Mouse (Mus musculus) layer of hippocampus, adult 9-10 months (tissue): ENCODE results near the gene Dclk1.

Experiments used
- DNase-seq: peaks from one replicate; pipeline ENCODE4 v3.0.0; 2022; ENCODE audit warnings: low spot score

Dclk1 gene

DNA sequence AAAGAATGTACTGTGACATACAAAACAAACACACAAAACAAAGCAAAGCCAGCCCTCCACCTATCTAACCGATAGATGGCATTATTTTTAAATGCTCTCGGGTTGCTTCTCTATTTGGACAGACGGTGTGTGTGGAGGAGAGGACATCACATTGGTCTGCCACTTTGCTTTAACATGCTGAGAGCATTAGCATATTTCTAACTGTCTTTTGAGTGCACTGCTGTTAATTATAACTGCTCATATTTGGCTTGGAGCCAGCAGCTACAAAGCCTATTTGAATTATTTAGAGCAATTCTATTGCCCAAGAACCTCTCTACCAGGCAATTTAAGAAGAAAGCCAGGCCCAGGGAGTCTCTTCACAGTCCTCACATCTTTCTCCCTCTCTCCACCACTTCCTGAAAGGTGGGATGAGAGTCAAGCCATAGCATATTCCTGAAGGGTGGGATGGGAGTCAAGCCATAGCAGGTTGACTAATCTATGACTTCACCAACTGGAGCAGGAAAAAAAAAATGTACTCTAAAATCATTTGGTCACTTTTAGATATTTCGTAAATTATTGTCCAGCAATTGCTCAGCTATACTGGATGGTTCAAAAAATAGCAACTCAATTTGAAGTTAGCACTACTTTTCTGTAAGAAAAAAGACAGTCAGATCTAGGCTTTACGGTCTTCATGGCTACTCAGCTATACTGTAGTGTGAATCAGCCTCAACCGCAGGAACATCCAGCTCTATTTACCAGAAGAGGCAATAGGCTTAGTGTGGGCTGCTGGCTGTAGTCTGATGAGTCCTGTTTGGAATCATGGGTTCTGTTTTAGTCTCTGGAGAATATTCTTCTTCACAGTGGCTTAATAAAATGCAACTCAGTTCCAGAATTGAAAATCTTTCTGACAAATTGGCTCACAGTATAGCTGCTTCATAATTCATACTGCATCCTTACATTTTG, 155.9 kb downstream of the Dclk1 start:
- DNase-seq, result no peak

DNA sequence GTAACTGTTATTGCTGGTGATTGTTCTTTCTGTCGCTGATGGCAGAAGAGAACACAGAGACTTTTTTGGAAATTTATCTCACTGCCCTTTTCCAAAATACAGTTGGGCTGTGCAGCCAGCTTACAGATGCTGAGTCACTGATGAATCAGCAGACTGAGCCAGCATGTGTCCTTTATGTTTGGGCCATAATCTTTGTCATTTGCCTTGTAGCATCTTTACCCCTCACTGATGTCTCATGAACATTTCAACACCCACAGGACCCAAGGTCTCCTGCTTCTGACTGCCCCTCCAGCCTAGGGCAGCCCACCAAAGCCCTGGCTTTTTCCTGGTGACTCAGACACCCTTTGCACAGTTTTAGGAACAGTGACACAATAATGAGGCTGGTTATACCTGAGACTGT, 159.1 kb downstream of the Dclk1 start:
- DNase-seq, result no peak

DNA sequence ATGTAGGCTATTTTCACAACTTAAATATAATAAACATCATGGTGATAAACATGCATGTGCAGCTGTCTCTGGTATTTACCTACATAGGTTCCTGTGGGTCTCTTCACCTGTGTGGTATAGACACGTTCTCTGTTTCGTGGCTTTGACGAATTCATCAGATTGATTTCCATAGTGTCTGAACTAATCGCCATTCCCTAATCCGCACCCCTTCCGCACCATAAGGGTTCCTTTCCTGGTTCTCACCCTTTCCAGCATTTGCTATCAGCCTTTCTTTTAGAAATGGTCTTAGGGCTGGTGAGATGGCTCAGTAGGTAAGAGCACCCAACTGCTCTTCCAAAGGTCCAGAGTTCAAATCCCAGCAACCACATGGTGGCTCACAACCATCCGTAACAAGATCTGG, 162.6 kb downstream of the Dclk1 start:
- DNase-seq, result no peak

DNA sequence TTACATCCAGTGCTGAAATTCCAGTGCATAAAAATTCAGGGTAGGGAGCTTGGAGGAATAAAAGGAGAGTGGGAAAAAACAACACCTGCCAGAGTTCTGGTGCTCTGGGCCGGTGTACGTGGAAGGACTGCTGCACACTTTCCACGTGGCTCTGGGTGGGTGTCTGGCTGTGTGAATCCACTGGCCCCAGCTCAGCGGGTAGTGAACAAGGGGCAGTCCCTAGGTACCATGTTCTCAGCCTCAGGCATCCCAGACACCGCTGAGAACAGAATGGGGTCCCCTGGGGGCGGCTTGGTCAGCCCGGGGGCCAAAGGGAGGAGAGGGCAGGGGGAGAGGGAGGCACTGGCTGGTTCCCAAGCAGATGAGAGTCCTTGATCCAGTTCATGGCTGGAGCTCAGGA, 164.5 kb downstream of the Dclk1 start:
- DNase-seq, result no peak

DNA sequence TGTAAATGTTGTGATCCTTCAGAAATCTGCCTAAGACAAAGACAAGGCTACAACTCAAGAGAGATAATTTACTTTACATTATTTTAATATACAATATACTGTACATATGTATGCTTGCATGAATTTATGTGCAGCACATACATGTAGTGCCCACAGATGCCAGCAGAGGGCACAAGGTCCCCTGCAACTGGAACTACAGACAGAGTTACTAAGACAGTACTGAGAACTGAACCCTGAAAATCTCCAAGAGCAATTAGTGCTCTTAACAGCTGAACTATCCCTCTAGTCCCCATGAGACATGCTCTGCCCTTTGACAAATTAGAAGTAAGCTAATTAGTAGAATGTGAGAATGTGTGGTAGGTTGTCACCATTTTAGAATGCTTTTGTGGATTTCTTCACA, 169.4 kb downstream of the Dclk1 start:
- DNase-seq, result no peak

DNA sequence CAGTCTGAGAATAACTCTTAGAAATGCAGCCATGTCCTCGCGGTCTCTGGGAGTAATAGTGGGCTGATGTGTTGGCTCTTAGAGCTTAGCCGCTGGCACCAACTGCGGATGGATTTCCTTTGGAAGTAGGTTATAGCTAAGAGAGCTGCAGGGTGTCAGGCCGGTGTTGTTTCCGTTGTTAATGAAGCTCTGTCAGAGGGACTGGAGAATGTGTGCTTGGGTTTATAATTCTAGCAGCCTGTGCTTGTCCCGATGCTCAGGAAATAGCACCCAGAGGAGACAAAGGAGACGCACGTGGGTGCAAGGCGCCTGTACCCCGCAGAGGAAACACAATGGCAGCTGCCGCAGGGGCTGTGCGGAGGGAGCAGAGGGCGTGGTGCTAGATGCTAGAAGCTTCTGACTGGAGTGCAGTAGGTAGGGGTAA, 173.4 kb downstream of the Dclk1 start:
- peak; percentile 49 for DNase-seq

DNA sequence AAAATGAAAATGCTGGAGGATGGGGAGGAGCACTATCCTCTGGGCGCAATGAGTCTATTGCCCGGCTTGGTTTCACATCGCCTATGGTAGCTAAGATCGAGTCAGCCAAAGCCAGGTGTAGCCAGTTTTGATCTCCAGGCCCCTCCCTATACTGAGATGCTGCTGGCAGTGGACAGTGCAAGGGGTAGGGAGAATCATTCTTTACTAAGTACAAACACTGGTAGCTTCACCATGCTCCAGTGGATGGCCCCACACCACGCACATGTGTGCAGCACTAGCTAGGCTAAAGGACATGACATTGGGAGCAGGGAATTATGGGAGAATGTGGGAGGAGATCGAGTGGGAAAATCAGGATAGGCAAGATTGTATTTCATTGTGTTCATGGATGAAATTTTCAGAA, 176.7 kb downstream of the Dclk1 start:
- no peak for DNase-seq

DNA sequence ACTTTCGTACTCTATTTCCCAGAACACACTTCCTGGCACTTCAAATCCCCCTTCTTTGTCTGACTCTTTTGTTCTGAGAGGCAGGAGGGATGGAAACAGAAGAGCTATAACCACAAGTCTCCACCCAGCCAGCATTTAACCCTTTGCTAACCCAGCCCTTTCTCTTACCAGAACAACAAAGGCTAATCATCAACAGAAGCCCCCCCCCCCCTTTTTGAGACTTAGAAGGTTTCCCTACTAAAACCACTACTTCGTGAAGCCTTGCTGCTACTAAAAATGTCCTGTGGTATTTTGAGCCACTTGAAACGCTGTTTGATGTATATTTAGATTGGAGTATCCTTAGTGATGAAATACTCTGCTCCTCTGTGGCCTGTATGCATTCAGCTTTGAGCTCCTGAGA, 177.2 kb downstream of the Dclk1 start:
- DNase-seq, result no peak

DNA sequence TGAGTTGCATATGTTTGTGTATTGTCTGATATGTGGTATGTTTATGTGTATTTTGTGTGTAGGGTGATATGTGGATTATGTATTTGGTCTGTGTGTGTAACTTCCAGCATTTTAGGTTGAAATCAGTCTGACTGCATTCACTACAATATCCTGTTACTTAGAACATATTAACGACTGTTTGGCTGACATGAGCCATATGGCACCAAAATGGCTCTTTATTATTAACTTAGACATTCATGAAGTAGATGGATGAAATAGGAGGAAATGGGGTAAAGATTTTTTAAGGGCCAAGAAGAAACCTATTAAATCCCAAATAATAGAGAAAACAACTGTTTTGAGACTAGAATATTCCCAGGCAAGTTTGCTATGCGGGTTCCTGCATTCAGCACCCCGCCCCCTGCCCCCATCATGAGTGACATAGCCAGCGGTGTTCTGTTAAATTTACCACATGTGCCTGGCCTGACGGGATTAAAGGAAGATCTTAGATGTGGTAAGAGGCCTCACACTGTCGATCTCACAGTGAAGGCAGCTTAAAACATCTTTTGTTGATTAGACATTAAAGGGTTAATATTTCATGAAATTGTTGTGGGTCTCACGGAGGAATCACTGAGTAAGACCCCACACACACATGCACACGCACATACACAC, 178.4 kb downstream of the Dclk1 start:
- DNase-seq, result no peak

DNA sequence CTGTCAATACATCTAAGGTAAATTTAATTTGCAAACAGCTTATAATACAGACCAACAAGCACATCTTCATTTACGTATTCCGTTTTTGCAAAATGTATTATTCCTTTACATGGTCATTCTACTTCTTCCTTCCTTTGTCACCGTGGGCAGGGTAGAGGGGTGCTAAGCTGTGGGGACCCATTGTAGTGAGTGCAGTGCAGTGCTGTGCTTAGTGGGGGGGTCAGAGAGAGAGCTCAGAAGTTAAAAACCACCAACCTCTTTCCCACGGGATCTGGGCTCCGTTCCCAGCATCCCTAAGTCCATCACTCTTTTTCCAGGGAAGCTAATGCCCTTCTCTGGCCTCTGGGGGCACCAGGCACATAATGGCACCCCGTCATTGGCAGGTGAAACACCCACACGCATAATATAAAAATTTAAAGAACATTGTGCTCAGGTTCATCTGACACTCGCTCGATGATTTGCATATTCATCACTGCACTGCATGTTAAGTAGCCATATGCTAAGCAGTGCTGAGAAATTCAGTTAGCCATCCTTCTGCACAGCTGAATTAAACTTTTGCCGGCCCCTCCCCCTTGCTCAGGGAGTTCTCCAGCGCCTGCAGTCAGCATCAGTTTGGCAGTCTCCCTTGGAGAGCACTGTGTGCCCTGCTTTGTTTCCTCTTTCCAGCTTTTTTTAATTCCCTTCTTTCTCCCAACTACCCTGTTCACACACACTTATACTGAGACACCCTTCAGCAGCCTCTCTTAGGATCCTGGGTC, 181.7 kb downstream of the Dclk1 start:
- DNase-seq, result no peak

DNA sequence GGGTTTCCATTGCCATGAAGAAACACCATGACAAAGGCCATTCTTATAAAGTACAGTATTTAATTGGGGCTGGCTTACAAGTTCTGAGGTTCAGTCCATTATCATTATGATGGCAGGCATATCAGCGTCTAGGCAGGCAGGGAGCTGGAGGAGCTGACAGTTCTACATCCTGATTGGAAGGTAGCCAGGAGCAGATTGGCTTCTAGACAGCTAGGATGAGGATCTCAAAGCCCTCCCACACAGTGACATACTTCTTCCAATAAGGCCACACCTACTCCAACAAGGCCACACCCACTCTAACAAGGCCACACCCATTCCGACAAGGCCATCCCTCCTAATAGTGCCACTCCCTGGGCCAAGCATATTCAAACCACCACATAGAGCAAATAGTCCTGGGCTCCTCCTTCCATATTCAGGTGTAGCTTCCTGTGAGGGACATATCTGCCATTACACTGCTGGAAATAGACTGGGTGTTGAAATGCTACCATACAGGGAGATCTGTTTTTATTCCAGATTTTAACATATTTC, 187.9 kb downstream of the Dclk1 start:
- no peak for DNase-seq

DNA sequence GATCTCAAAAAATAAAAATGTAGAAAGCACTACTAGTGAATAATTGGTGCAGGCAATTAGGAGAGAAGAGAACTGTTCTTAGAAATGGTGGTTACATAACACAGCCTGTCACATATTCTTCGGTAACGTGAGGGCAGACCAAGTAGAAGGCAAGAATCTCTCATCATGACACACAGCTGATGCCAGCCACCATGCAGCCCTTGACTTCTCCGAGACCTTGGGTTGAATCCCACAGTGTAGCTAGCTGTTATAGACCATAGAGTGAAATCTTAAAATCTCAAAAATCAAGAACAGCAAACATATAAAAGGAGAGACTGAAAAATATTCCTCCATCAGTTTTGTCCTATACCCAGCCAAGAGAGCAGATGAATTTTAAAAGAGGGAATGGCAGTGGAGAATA, 189.1 kb downstream of the Dclk1 start:
- no peak for DNase-seq

DNA sequence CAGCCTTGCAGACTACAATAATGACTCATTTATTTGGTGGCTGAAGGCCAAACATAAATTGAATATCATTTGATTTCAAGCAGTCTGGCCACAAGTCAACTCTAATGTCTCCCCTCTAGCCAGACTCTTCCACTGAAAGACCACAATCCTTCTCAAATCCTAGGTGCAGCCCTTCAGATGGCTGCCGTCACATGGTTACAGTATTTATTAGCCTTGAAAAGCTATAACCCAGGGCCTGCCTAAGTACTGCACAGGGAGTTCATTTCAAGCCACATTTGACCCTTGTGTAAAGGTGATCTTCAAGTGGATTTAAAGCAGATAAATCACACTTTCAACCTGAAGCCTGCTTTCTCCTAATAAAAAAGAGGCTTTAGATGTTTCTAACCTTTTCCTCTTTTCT, 192.1 kb downstream of the Dclk1 start:
- DNase-seq, result no peak

DNA sequence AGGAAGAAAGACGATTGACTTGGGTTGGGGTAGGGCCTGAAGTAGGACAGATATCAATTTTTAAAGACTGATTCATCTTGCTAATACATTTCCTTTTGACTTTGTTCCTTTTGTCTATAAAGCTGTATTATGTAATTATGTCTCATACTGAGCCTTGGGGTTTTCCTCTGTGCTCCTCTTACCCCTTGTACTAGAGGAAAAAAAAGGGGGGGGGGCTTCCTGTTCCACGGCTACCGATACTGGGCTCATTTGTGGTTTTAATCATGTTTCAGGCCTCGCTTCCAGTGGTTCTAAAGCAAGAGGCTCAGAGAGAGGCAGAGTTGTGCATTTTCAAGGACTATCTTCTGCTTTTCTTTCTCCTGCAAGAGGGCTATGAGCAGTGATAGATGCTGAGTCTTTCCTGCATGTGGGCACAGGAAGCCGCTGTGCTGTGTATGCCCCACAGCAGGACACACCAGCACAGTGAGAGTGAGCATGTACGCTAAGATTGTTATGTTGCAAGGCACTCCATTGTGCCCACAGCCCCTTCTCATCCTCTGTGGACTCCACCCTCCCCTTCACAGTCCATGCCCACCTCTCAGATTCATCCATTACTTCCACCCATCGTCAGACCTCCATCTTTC, 196.8 kb downstream of the Dclk1 start:
- DNase-seq, result no peak

DNA sequence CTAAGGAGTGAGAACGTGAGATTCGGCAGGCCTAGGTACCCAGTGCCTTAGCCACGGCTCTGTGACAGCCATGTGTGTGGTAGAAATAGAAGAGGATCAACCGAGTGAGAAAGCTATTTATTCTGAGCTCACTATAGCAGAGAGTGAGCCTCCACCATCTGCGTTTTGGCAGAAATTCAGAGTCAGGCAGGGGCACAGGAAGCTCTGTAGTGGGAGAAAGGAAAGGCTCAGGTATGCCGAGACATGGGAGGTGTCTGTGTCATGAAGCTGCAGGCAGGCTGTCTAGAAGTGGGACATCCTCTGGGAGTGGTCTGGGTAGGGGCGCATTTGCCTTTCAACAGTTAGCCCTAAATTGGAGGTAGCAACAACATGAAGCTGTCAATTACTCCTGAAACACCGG, 198.2 kb downstream of the Dclk1 start:
- no peak for DNase-seq

DNA sequence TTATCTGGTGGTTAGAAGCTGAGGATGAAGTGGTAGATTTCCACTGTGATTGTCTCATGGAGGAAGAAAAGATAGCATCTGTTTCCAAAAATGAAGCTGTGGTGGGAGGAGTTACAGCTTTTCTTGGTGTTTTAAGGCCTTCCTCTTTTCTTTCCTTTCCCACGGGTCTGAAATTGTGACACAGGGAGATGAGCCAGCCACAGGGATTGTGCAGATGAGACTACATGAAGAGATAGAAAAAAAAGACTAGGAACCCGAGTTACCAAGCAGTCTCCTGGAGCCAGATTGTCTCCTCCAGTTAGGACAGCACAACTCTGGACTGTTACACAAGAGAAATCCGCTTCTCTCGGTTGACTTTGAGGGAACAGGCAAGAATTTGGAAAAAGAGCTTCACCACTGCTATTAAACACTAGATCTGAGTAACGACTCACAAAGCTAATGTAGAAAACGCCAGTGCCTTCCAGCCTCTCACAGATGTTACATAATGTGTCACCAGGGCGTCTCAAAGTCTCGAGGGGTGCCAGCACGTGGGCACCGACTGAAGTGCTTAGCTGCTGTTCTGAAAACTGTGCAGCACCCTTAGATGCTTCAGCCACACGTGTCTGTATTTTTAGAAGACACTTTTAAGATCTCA, 200.0 kb downstream of the Dclk1 start:
- DNase-seq, result no peak

DNA sequence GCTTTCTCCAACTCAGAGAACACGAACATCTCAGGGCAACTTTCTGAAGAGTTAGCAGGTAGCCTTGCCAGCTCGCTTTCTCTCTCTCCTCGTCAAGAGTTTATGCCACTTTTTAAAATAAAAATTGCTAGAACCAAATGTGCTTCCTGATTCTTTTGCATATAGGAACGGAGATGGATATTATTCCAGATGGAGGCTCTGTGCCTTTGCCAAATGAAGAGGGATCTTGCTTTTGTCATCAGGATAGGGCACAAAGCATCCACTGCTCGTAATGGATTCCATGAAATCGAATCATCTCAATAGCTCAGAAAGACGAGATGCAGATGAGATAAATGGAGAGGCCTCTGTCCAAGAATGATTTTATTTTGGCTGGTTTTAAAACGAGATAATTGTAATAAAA, 201.1 kb downstream of the Dclk1 start:
- DNase-seq, result no peak

DNA sequence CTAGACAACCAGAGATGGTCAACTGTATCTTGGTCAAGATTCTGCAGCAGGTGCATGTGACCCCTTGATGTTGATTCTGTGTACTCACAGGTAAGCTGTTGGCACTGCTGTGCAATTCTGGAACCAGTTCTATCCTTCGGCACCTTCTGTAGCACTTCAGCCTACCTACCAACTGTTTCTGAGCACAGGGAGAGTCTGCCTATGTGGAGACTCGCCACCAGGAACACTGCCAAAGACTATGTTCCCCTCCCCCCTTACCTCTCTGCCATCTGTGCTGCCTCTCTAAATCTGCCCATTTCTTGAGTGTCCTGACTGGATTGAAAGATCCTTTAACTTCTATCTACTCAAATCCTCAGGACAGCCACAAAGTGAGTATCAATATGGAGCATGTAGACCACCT, 201.6 kb downstream of the Dclk1 start:
- DNase-seq, result no peak

DNA sequence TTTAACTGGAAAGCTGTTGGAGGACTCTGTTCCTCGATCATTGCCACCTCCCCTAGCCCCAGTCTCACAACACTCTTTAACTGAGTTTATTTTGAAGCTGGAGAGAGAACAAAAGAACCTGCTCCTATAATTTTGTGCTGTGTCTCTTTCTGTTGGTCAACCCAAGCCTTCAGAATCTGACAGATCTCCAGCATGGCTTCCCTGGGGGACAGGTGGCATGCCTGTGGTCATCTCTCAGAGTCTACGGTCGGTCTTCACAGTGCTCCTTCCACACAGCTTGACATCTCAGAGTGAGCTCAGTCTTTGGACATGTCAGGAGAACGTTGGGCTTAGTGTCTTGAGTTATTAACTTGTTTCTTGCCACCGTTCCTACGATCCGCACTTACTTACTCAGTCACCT, 204.5 kb downstream of the Dclk1 start:
- DNase-seq, result no peak

DNA sequence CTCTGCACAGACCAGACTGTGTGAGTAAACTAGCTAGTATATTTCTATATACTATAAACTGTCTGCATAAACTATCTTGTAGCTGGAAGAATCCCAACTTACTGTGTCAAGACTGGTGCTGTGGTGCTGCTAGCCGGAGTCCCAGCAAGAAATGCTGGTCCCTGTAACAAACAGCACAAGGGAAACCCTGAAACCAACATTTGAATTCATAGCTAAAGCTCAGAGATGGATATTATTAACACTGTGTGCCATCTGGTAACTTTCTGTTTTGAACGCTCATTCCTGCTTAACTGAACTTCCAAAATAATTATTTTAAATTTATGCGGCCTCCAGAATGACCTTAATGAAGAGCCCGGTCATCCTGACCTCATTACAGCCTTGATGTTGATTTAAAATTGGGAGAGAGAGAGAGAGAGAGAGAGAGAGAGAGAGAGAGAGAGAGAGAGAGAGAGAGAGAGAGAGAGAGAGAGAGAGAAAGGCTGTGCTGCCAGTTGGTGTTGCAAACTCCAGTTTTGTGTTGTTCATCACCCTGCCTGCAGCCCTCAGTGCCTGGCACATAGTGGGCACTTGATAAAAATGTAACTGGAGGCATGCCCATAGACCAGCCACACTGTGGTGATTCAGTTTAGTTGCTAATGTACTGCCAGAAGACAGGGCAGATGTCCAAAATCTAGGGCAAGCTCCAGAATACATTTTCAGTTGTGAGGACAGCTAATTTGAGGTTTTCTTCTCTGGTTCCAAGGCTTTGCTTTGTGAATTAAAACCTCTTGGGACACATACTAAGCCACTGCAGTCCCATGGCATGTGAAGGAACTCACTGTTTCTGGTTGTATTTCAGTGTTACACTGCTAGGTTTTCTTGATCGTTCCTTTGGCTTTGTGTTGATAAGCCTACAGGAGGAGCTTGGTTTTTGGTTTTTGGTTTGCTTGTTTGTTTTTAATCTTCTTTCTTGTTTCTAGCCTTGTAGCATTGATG, 205.6 kb downstream of the Dclk1 start:
- peak; percentile 82 for DNase-seq
